Mouse (Mus musculus) left cerebral cortex, postnatal 4 days (tissue): ENCODE results near the gene Kcnc2. TPM values are rescaled to one million over a fixed set of nuclear protein-coding genes. Genes with fewer than 3 reads are reported as not detected.

Experiments used
- total RNA-seq, 2 experiments: library from RNA; stranded (reverse); gene quantifications; 2 replicates each; pipeline ENCODE4 v1.2.3; 2021

Gene Kcnc2
- total RNA-seq, 2 experiments from 2014 or later: 24.4 to 24.9 TPM

Other genes with a start within 250 kb of the Kcnc2 start
- gene Glipr1l1, start 210.9 kb upstream of the Kcnc2 start, total RNA-seq: not detected
- not detected for gene Glipr1l2, start 187.8 kb upstream of the Kcnc2 start, total RNA-seq
- not detected for gene Glipr1l3, start 110.8 kb upstream of the Kcnc2 start, total RNA-seq
- gene Caps2, start 107.5 kb upstream of the Kcnc2 start, total RNA-seq: 1 to 10 TPM in 1 of 2 experiments, under 1 TPM in 1; 0.48 to 1.0 TPM